Mouse (Mus musculus): Measurements from ENCODE around the gene Gfod1.

Gfod1 gene

GRCm38 (mm10) chr13:43299171-43299570 is 4.8 kb downstream of the Gfod1 start:
- no peak for DNase-seq (ENCODE audit: low read depth, low spot score)

GRCm38 (mm10) chr13:43297526-43297925 is 6.4 kb downstream of the Gfod1 start:
- no peak for DNase-seq (ENCODE audit: low read depth, low spot score)

- DNase-seq (ENCODE audit: low read depth, low spot score), result no peak
Measured at GRCm38 (mm10) chr13:43296140-43296805, 7.7 kb downstream of the Gfod1 start.

DNA sequence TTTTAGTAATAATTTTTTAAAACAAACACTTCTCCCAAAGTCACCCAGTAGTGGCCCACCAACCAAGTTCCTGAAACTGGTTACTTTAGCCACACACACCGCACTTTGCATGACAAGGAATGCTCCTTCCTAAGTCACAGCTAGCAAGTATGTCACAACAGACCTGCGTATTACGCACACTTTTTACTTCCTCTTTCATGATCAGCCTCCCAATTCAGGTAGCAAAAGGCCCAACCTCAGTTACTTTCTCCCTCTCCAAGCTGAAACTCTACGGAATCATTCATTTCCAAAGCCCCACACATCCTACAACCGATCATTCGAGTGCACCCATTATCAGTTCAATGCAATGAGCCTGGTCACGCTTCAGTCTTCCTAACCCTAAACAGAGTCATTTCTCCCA is 8.3 kb downstream of the Gfod1 start:
- no peak for DNase-seq (ENCODE audit: low read depth, low spot score)

- DNase-seq (ENCODE audit: low read depth, low spot score), result peak; percentile 39
Measured at GRCm38 (mm10) chr13:43294957-43295590, 8.9 kb downstream of the Gfod1 start.

GRCm38 (mm10) chr13:43292892-43293291 is 11.1 kb downstream of the Gfod1 start:
- no peak for DNase-seq (ENCODE audit: low read depth, low spot score)

GRCm38 (mm10) chr13:43289076-43289475 is 14.9 kb downstream of the Gfod1 start:
- no peak for DNase-seq (ENCODE audit: low read depth, low spot score)

GRCm38 (mm10) chr13:43288444-43288843 is 15.5 kb downstream of the Gfod1 start:
- DNase-seq (ENCODE audit: low read depth, low spot score), result no peak

DNA sequence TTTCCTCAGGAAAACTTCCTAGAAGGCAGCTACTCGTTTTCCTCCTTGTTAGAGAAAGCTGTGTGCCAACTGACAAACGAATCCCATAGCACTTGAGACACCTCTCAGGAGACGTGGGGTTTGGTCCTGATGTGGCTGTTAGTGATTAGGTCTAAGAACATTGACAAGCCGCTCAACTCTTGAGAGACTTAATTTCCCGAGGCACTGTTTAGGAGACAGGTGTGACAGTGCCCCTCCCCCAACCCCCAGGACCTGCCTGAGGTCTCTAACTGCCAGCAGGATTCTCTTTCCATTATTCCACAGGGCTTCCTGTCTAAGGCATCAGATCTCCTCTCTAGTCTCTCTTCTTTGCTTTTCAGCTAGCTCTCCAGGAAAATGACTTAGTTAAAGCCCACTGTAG is 15.9 kb downstream of the Gfod1 start:
- DNase-seq (ENCODE audit: low read depth, low spot score), result no peak

DNA sequence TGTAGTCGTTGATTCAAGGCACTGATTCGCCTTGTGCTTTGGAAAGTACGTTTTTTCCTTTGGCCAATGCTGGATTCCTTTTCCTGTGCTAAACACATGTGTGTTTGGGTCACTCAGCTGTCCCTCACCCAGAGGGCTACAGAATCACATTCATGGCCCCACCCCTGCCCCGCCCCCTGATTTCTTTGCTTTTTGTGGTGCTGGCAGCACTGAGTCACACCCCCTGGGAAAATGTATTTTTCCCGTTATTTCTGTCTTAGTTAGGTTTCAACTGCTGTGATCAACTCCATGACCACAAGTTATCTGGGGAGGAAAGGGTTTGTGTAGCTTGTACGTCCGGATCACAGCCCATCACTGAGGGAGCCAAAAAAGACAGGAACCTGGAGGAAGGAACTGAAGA is 17.1 kb downstream of the Gfod1 start:
- no peak for DNase-seq (ENCODE audit: low read depth, low spot score)

DNA sequence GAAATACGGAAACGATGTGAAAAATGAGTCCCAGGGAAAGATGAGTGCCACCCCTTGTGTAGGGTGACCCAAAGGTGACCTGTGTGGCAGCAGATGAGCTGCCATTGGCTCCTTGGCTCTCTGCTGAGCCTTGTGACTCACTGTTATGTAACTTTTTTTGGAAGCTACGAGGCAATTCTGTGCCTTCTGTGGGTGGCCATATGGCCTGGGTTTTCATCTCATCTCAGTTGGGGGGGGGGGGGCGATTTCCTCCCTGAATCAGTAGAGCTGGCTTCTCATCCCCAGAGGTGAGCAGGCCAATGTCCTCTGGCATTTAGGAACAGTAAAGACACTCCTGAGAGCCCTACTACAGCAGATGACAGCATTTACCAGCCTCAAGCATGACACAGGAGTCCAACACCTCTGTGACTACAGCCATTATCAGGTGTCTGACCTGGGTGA is 19.2 kb downstream of the Gfod1 start:
- no peak for DNase-seq (ENCODE audit: low read depth, low spot score)

GRCm38 (mm10) chr13:43273906-43274305 is 30.1 kb downstream of the Gfod1 start:
- no peak for DNase-seq (ENCODE audit: low read depth, low spot score)

DNA sequence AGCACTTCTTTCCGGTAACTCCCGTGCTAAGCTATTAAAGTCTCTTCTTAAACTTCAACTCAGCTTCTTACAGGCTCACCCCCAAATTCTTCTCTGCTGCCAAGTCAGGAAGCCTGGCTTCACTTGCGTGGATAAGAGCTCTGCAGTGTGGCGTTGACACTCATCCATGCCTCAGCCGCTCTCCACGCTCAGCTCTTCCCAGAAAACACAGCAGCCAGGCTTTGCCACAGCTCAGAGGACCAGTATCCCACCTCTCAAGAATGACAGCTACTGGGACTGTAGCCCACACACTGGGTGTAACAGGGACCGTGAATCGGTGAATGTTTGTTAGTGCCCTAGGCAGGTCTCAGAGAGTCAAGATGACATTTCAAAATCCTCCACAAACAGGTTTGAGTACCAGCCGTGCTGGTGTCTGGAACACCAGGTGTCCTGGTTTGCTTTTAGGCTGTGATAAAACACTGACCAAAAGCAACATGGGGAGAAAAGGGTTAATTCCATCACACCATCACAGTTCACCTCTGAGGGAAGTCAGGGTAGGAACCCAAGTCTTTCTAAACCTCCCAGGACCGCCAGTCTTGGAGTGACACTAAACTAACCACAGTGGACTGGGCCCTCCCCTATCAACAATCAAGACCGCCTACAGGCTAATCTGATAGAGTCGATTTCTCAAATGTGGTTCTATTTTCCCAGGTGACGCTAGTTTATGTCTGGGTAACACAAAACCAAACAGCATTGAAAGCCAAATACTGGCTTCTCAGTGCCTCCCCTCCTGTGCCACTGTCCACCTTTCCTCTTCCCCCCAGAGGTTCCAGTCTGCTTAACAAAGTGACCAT is 31.5 kb downstream of the Gfod1 start:
- peak; percentile 54 for DNase-seq (ENCODE audit: low read depth, low spot score)

GRCm38 (mm10) chr13:43271481-43271880 is 32.5 kb downstream of the Gfod1 start:
- DNase-seq (ENCODE audit: low read depth, low spot score), result no peak

DNA sequence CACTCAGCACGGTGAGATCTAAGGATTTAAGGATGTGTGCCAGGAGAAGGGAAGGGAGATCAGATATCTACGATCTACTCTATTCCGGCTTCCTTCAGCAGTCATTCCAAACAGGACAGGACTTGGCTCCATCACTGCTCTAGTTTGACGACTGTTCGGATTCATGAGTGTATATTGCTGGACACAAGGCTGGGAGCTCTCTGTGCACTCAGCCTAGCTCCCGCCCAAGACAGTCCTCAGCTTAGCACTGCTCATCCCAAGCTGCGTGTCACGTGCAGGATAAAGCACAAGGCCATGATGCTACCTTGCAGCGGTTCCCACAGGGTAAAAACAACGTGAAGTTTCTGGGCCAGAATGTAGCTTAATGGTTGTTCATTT is 33.8 kb downstream of the Gfod1 start:
- no peak for DNase-seq (ENCODE audit: low read depth, low spot score)

DNA sequence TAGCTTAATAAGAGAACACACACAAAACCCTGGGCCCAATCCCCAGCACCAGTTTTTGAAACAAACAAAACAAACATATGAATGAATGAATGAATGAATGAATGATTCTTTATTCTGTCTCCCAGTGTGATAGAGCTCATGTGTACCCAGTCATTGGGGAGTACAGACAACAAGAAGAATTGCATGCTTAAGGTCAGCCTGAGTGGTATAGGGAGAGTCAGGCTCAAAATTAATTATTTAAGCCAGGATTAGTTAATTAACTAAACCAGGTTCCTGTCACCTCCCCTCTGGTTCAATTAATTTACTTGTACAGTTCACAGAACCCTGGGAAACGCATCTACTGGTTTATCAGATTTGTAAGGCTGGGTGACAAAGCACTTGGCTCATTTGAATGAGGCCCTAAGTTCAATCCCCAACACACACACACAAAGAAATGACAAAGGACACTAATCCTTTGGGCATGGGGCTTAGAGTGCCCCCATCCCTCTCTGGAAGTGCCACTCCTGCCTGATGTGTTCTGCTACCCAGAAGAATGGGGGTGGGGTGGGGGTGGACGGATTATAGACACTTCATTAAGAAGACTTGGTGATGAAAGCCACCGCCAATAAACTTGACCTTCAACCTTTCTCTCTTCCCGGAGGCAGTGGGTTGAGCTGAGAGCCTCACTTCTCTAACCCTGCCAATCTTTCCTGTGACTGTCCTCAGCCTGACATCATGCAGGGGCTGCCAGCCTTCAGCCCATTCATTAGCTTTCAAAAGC is 34.3 kb downstream of the Gfod1 start:
- peak; percentile 32 for DNase-seq (ENCODE audit: low read depth, low spot score)

- peak; percentile 94 for DNase-seq (ENCODE audit: low read depth, low spot score)
Measured at GRCm38 (mm10) chr13:43268539-43269327, 35.2 kb downstream of the Gfod1 start.

- DNase-seq (ENCODE audit: low read depth, low spot score), result peak; percentile 48
Measured at GRCm38 (mm10) chr13:43267902-43268301, 36.1 kb downstream of the Gfod1 start.

- DNase-seq (ENCODE audit: low read depth, low spot score), result no peak
Measured at GRCm38 (mm10) chr13:43267216-43267615, 36.8 kb downstream of the Gfod1 start.

- DNase-seq (ENCODE audit: low read depth, low spot score), result no peak
Measured at GRCm38 (mm10) chr13:43266333-43266732, 37.6 kb downstream of the Gfod1 start.

- DNase-seq (ENCODE audit: low read depth, low spot score), result no peak
Measured at GRCm38 (mm10) chr13:43265116-43265515, 38.9 kb downstream of the Gfod1 start.

Measured in CD4-positive, CD25-positive, alpha-beta regulatory T cell, adult 2 months (primary cell).